Mouse (Mus musculus): ENCODE data around the gene Cdh3.

- no peak for TF ChIP-seq CTCF (IDR thresholded peaks at IDR 0.05; ENCODE audit: insufficient read depth, low read length)
- TF ChIP-seq POLR2A (IDR thresholded peaks at IDR 0.05; ENCODE audit: borderline replicate concordance, extremely low read depth, low read depth, low read length) = no peak
These were observed 49.2 kb downstream of the Cdh3 start for GRCm38 (mm10) chr8:106559844-106560243.

Data from lung, adult 2 months (tissue).